Mouse (Mus musculus): ENCODE data around the gene 2510009E07Rik. TPM values are rescaled to one million over a fixed set of nuclear protein-coding genes. Genes with fewer than 3 reads are reported as not detected.

The 2510009E07Rik gene
- polyA plus RNA-seq, 1 experiment from 2014 or later = 23.2 TPM

- no peak overlapping the region for H3K27ac ChIP-seq (replicated peaks in 1 of 2; ENCODE audit: control insufficient read depth in 1 of 2, insufficient read depth in 1 of 2, low read depth in 2 of 2, low read length in 2 of 2)
- H3K36me3 ChIP-seq (ENCODE audit: control insufficient read depth, insufficient read depth, low read length) = no peaks in the 10 kb centered on the region
- no peak overlapping the region for H3K4me3 ChIP-seq (ENCODE audit: control insufficient read depth in 1 of 2, insufficient read depth in 1 of 2, low read depth in 1 of 2, low read length in 2 of 2)
- no peak for ATAC-seq (ENCODE audit: insufficient number of reproducible peaks, insufficient read depth, low FRiP score, low read depth)
- no peaks in the 10 kb centered on the region for H3K4me1 ChIP-seq (ENCODE audit: control insufficient read depth in 2 of 2, insufficient read depth in 2 of 2, low read length in 2 of 2)
- H3K27me3 ChIP-seq (ENCODE audit: control insufficient read depth, insufficient read depth, low read length) = 0 out of 2 replicates have a peak, but pooled peaks cover 4% of the 10 kb centered on the region
- 87% methylated on average over 3 of the region's 3 CpGs for WGBS
- no peak overlapping the region for H3K9ac ChIP-seq (ENCODE audit: low read length)
- H3K4me2 ChIP-seq (ENCODE audit: low read length) = no peak overlapping the region
- H3K9me3 ChIP-seq (ENCODE audit: control insufficient read depth, low read length) = no peaks in the 10 kb centered on the region
Measured at GRCm38 (mm10) chr16:21727421-21727820, 33.0 kb upstream of the 2510009E07Rik start.

- 78% methylated on average over 1 of the region's 1 CpGs for WGBS
- Histone ChIP-seq H3K4me2 (ENCODE audit: low read length) (no peak overlapping the region), H3K9me3 (ENCODE audit: control insufficient read depth, low read length) (no peaks in the 10 kb centered on the region)
Measured at GRCm38 (mm10) chr16:21724261-21724660, 29.8 kb upstream of the 2510009E07Rik start.

GRCm38 (mm10) chr16:21719770-21720169 lies 25.3 kb upstream of the 2510009E07Rik start:
- 85% methylated on average over 7 of the region's 7 CpGs for WGBS

More at GRCm38 (mm10) chr16:21724261-21724660, 29.8 kb upstream of the 2510009E07Rik start:
- H3K4me3 ChIP-seq (ENCODE audit: control insufficient read depth in 1 of 2, insufficient read depth in 1 of 2, low read depth in 1 of 2, low read length in 2 of 2) = no peak overlapping the region
- no peak overlapping the region for H3K9ac ChIP-seq (ENCODE audit: low read length)
- H3K27ac ChIP-seq (replicated peaks in 1 of 2; ENCODE audit: control insufficient read depth in 1 of 2, insufficient read depth in 1 of 2, low read depth in 2 of 2, low read length in 2 of 2) = no peak overlapping the region
- no peaks in the 10 kb centered on the region for H3K36me3 ChIP-seq (ENCODE audit: control insufficient read depth, insufficient read depth, low read length)
- ATAC-seq (ENCODE audit: insufficient number of reproducible peaks, insufficient read depth, low FRiP score, low read depth) = no peak
- no peaks in the 10 kb centered on the region for H3K4me1 ChIP-seq (ENCODE audit: control insufficient read depth in 2 of 2, insufficient read depth in 2 of 2, low read length in 2 of 2)
- H3K27me3 ChIP-seq (ENCODE audit: control insufficient read depth, insufficient read depth, low read length) = 0 out of 2 replicates have a peak, but pooled peaks cover 4% of the 10 kb centered on the region

GRCm38 (mm10) chr16:21714516-21714915 lies 20.1 kb upstream of the 2510009E07Rik start:
- no peak overlapping the region for H3K9ac ChIP-seq (ENCODE audit: low read length)
- H3K27ac ChIP-seq (replicated peaks in 1 of 2; ENCODE audit: control insufficient read depth in 1 of 2, insufficient read depth in 1 of 2, low read depth in 2 of 2, low read length in 2 of 2) = no peak overlapping the region
- H3K4me1 ChIP-seq (ENCODE audit: control insufficient read depth in 2 of 2, insufficient read depth in 2 of 2, low read length in 2 of 2) = peaks cover 6 to 7% of the 10 kb centered on the region in 2 experiments; a peak in 3 of 4 replicates
- no peak for ATAC-seq (ENCODE audit: insufficient number of reproducible peaks, insufficient read depth, low FRiP score, low read depth)
- H3K4me2 ChIP-seq (ENCODE audit: low read length) = no peak overlapping the region
- WGBS = 72% methylated on average over 10 of the region's 10 CpGs
- no peaks in the 10 kb centered on the region for H3K36me3 ChIP-seq (ENCODE audit: control insufficient read depth, insufficient read depth, low read length)
- H3K27me3 ChIP-seq (ENCODE audit: control insufficient read depth, insufficient read depth, low read length) = no peaks in the 10 kb centered on the region
- no peak overlapping the region for H3K4me3 ChIP-seq (ENCODE audit: control insufficient read depth in 1 of 2, insufficient read depth in 1 of 2, low read depth in 1 of 2, low read length in 2 of 2)
- H3K9me3 ChIP-seq (ENCODE audit: control insufficient read depth, low read length) = no peaks in the 10 kb centered on the region

More at GRCm38 (mm10) chr16:21719770-21720169, 25.3 kb upstream of the 2510009E07Rik start:
- H3K27me3 ChIP-seq (ENCODE audit: control insufficient read depth, insufficient read depth, low read length) = no peaks in the 10 kb centered on the region
- no peak for ATAC-seq (ENCODE audit: insufficient number of reproducible peaks, insufficient read depth, low FRiP score, low read depth)
- H3K36me3 ChIP-seq (ENCODE audit: control insufficient read depth, insufficient read depth, low read length) = no peaks in the 10 kb centered on the region
- no peaks in the 10 kb centered on the region for H3K4me1 ChIP-seq (ENCODE audit: control insufficient read depth in 2 of 2, insufficient read depth in 2 of 2, low read length in 2 of 2)
- H3K4me3 ChIP-seq (ENCODE audit: control insufficient read depth in 1 of 2, insufficient read depth in 1 of 2, low read depth in 1 of 2, low read length in 2 of 2) = no peak overlapping the region
- H3K27ac ChIP-seq (replicated peaks in 1 of 2; ENCODE audit: control insufficient read depth in 1 of 2, insufficient read depth in 1 of 2, low read depth in 2 of 2, low read length in 2 of 2) = no peak overlapping the region
- no peak overlapping the region for H3K9ac ChIP-seq (ENCODE audit: low read length)
- H3K9me3 ChIP-seq (ENCODE audit: control insufficient read depth, low read length) = no peaks in the 10 kb centered on the region
- no peak overlapping the region for H3K4me2 ChIP-seq (ENCODE audit: low read length)

GRCm38 (mm10) chr16:21710321-21710720 lies 15.9 kb upstream of the 2510009E07Rik start:
- no peaks in the 10 kb centered on the region for H3K27me3 ChIP-seq (ENCODE audit: control insufficient read depth, insufficient read depth, low read length)
- H3K9ac ChIP-seq (ENCODE audit: low read length) = no peak overlapping the region
- H3K4me2 ChIP-seq (ENCODE audit: low read length) = no peak overlapping the region
- peak overlapping the region; percentile 57 to 73 for H3K27ac ChIP-seq (replicated peaks in 1 of 2; ENCODE audit: control insufficient read depth in 1 of 2, insufficient read depth in 1 of 2, low read depth in 2 of 2, low read length in 2 of 2)
- H3K4me1 ChIP-seq (ENCODE audit: control insufficient read depth in 2 of 2, insufficient read depth in 2 of 2, low read length in 2 of 2) = peaks cover 6 to 7% of the 10 kb centered on the region in 2 experiments; a peak in 3 of 4 replicates
- H3K9me3 ChIP-seq (ENCODE audit: control insufficient read depth, low read length) = 0 out of 2 replicates have a peak, but pooled peaks cover 4% of the 10 kb centered on the region
- ATAC-seq (ENCODE audit: insufficient number of reproducible peaks, insufficient read depth, low FRiP score, low read depth) = no peak
- H3K4me3 ChIP-seq (ENCODE audit: control insufficient read depth in 1 of 2, insufficient read depth in 1 of 2, low read depth in 1 of 2, low read length in 2 of 2) = no peak overlapping the region
- H3K36me3 ChIP-seq (ENCODE audit: control insufficient read depth, insufficient read depth, low read length) = no peaks in the 10 kb centered on the region
- WGBS = 11% methylated on average over 2 of the region's 2 CpGs

- 15% methylated on average over 5 of the region's 5 CpGs for WGBS
- Histone ChIP-seq H3K9me3 (ENCODE audit: control insufficient read depth, low read length) (peaks cover 11% of the 10 kb centered on the region; the same call in 1 of the 2 replicates), H3K4me2 (ENCODE audit: low read length) (no peak overlapping the region), H3K27ac (replicated peaks in 1 of 2; ENCODE audit: control insufficient read depth in 1 of 2, insufficient read depth in 1 of 2, low read depth in 2 of 2, low read length in 2 of 2) (no peak overlapping the region), H3K9ac (ENCODE audit: low read length) (no peak overlapping the region), H3K27me3 (ENCODE audit: control insufficient read depth, insufficient read depth, low read length) (no peaks in the 10 kb centered on the region), H3K4me1 (ENCODE audit: control insufficient read depth in 2 of 2, insufficient read depth in 2 of 2, low read length in 2 of 2) (no peaks in the 10 kb centered on the region; a peak in 1 of 4 replicates), H3K4me3 (ENCODE audit: control insufficient read depth in 1 of 2, insufficient read depth in 1 of 2, low read depth in 1 of 2, low read length in 2 of 2) (no peak overlapping the region), H3K36me3 (ENCODE audit: control insufficient read depth, insufficient read depth, low read length) (no peaks in the 10 kb centered on the region)
- no peak for ATAC-seq (ENCODE audit: insufficient number of reproducible peaks, insufficient read depth, low FRiP score, low read depth)
Measured at GRCm38 (mm10) chr16:21704691-21705090, 10.2 kb upstream of the 2510009E07Rik start.

GRCm38 (mm10) chr16:21702314-21702690 lies 7.8 kb upstream of the 2510009E07Rik start:
- no peaks in the 10 kb centered on the region; a peak in 1 of 4 replicates for H3K4me1 ChIP-seq (ENCODE audit: control insufficient read depth in 2 of 2, insufficient read depth in 2 of 2, low read length in 2 of 2)
- H3K9me3 ChIP-seq (ENCODE audit: control insufficient read depth, low read length) = peaks cover 6% of the 10 kb centered on the region; the same call in 1 of the 2 replicates
- no peaks in the 10 kb centered on the region for H3K27me3 ChIP-seq (ENCODE audit: control insufficient read depth, insufficient read depth, low read length)
- H3K4me2 ChIP-seq (ENCODE audit: low read length) = no peak overlapping the region
- H3K4me3 ChIP-seq (ENCODE audit: control insufficient read depth in 1 of 2, insufficient read depth in 1 of 2, low read depth in 1 of 2, low read length in 2 of 2) = no peak overlapping the region
- no peaks in the 10 kb centered on the region for H3K36me3 ChIP-seq (ENCODE audit: control insufficient read depth, insufficient read depth, low read length)
- ATAC-seq (ENCODE audit: insufficient number of reproducible peaks, insufficient read depth, low FRiP score, low read depth) = no peak
- H3K9ac ChIP-seq (ENCODE audit: low read length) = no peak overlapping the region
- WGBS = 33% methylated on average over 3 of the region's 3 CpGs
- H3K27ac ChIP-seq (replicated peaks in 1 of 2; ENCODE audit: control insufficient read depth in 1 of 2, insufficient read depth in 1 of 2, low read depth in 2 of 2, low read length in 2 of 2) = no peak overlapping the region
